Mouse (Mus musculus): Measurements from ENCODE around the gene Piezo1. TPM values are rescaled to one million over a fixed set of nuclear protein-coding genes. Genes with fewer than 3 reads are reported as not detected.

The Piezo1 gene
- polyA plus RNA-seq, 1 experiment from 2014 or later, result 12.4 TPM

- Histone ChIP-seq H3K4me1 (replicated peaks) (peaks cover 18% of the 10 kb centered on the region), H3K4me2 (no peak overlapping the region), H3K27me3 (peaks cover 38% of the 10 kb centered on the region), H3K9ac (no peak overlapping the region), H3K27ac (replicated peaks) (no peak overlapping the region), H3K9me3 (replicated peaks) (no peaks in the 10 kb centered on the region), H3K4me3 (replicated peaks) (no peak overlapping the region), H3K36me3 (replicated peaks) (no peaks in the 10 kb centered on the region)
- no peak for ATAC-seq (ENCODE audit: insufficient read depth)
- WGBS (ENCODE audit: insufficient replicate concordance), result 80% methylated on average over 10 of the region's 10 CpGs
Measured at GRCm38 (mm10) chr8:122452154-122452553, 99.0 kb downstream of the Piezo1 start.

- no peaks in the 10 kb centered on the region for H3K36me3 ChIP-seq (replicated peaks)
- H3K4me3 ChIP-seq (replicated peaks), result no peak overlapping the region
- peaks cover 18% of the 10 kb centered on the region for H3K4me1 ChIP-seq (replicated peaks)
- H3K27ac ChIP-seq (replicated peaks), result no peak overlapping the region
- H3K9ac ChIP-seq, result no peak overlapping the region
- peaks cover 31% of the 10 kb centered on the region for H3K27me3 ChIP-seq
- no peak for ATAC-seq (ENCODE audit: insufficient read depth)
- no peak overlapping the region for H3K4me2 ChIP-seq
- no peaks in the 10 kb centered on the region for H3K9me3 ChIP-seq (replicated peaks)
- WGBS (ENCODE audit: insufficient replicate concordance), result 54% methylated on average over 7 of the region's 7 CpGs
Measured at GRCm38 (mm10) chr8:122451161-122451703, 99.9 kb downstream of the Piezo1 start.

- H3K36me3 ChIP-seq (replicated peaks), result no peaks in the 10 kb centered on the region
- no peak for ATAC-seq (ENCODE audit: insufficient read depth)
- H3K9ac ChIP-seq, result no peak overlapping the region
- no peak overlapping the region for H3K27ac ChIP-seq (replicated peaks)
- H3K4me1 ChIP-seq (replicated peaks), result peaks cover 34% of the 10 kb centered on the region
- WGBS (ENCODE audit: insufficient replicate concordance), result 47% methylated on average over 3 of the region's 3 CpGs
- H3K9me3 ChIP-seq (replicated peaks), result no peaks in the 10 kb centered on the region
- H3K4me3 ChIP-seq (replicated peaks), result no peak overlapping the region
- H3K4me2 ChIP-seq, result no peak overlapping the region
- peaks cover 13% of the 10 kb centered on the region; the same call in 1 of the 2 replicates for H3K27me3 ChIP-seq
Measured at GRCm38 (mm10) chr8:122445203-122445602, 105.9 kb downstream of the Piezo1 start.

GRCm38 (mm10) chr8:122444058-122444748 lies 106.9 kb downstream of the Piezo1 start:
- Histone ChIP-seq H3K27me3 (peaks cover 7% of the 10 kb centered on the region; the same call in 1 of the 2 replicates), H3K9me3 (replicated peaks) (no peaks in the 10 kb centered on the region), H3K4me2 (peak overlapping the region; percentile 96), H3K4me3 (replicated peaks) (peak overlapping the region; percentile 68), H3K36me3 (replicated peaks) (peaks cover 4% of the 10 kb centered on the region), H3K9ac (peak overlapping the region; percentile 73), H3K4me1 (replicated peaks) (peaks cover 37% of the 10 kb centered on the region), H3K27ac (replicated peaks) (peak overlapping the region; percentile 86)
- ATAC-seq (ENCODE audit: insufficient read depth), result peak; percentile 22; the same call in 1 of the 2 replicates
- WGBS (ENCODE audit: insufficient replicate concordance), result 10% methylated on average over 19 of the region's 19 CpGs

GRCm38 (mm10) chr8:122443262-122444006 lies 107.7 kb downstream of the Piezo1 start, which contains the start of gene Mvd:
Gene Mvd, minus strand, starts transcription at chr8:122443422.
- WGBS (ENCODE audit: insufficient replicate concordance), result under 1% methylated on average over 47 of the region's 47 CpGs
- Histone ChIP-seq H3K9ac (peak within 1 kb of the TSS; percentile 73), H3K9me3 (replicated peaks) (no peaks in the 10 kb centered on the region), H3K4me1 (replicated peaks) (peaks cover 41% of the 10 kb centered on the region), H3K27me3 (peaks cover 7% of the 10 kb centered on the region; the same call in 1 of the 2 replicates), H3K4me2 (peak within 1 kb of the TSS; percentile 96), H3K4me3 (replicated peaks) (peak within 1 kb of the TSS; percentile 68), H3K36me3 (replicated peaks) (peaks cover 6% of the 10 kb centered on the region), H3K27ac (replicated peaks) (peak within 1 kb of the TSS; percentile 86)
- peak; percentile 98 for ATAC-seq (ENCODE audit: insufficient read depth)

DNA sequence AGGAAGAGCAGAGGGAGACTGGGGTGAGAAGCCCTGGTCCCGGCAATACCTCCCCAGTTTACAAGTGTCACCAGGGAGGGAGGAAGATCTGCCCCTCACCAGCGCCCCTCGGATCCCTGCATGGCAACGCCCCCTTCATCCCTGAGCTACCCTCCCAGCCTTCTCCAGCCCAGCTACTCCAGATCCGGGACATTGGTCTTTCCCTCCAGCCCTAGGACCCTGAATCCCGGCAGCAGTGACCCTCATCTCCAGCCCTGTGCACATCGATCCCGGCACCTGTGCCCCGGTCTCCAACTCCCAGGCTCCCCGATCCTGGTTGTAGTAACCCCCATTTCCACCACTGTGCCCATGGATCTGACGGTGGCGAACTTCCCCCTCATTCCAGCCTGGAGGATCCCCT lies 108.3 kb downstream of the Piezo1 start:
- Histone ChIP-seq H3K27me3 (peaks cover 7% of the 10 kb centered on the region; the same call in 1 of the 2 replicates), H3K36me3 (replicated peaks) (peaks cover 11% of the 10 kb centered on the region), H3K9me3 (replicated peaks) (no peaks in the 10 kb centered on the region), H3K4me1 (replicated peaks) (peaks cover 48% of the 10 kb centered on the region), H3K9ac (peak overlapping the region; percentile 62), H3K4me3 (replicated peaks) (peak overlapping the region; percentile 68), H3K4me2 (peak overlapping the region; percentile 96), H3K27ac (replicated peaks) (peak overlapping the region; percentile 55)
- ATAC-seq (ENCODE audit: insufficient read depth), result no peak
- 2% methylated on average over 12 of the region's 12 CpGs for WGBS (ENCODE audit: insufficient replicate concordance)

- H3K27ac ChIP-seq (replicated peaks), result no peak overlapping the region
- ATAC-seq (ENCODE audit: insufficient read depth), result no peak
Measured at GRCm38 (mm10) chr8:122442356-122442755, 108.8 kb downstream of the Piezo1 start.

DNA sequence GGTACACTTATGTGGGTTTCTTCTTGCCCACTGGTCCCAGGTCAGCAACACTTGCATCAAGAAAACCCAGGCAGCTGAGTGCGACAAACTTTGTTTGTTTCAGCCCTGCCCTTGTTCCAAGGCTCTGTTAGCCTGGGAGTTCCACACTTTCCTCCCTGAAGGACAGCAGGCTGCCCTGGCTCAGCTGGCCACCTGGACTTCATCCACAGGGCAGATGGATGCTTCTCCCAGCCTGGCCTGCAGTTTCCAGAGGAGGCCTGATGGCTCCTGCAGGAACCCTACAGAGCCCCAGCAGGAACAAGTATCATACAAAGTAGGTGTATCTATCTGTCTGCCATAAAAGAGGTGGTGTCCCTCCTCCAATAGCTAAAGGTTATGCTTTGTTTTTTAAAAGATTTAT lies 109.8 kb downstream of the Piezo1 start:
- Histone ChIP-seq H3K27ac (replicated peaks) (no peak overlapping the region), H3K4me2 (no peak overlapping the region), H3K4me3 (replicated peaks) (no peak overlapping the region), H3K9ac (no peak overlapping the region), H3K27me3 (no peaks in the 10 kb centered on the region; the same call in 1 of the 2 replicates), H3K36me3 (replicated peaks) (peaks cover 25% of the 10 kb centered on the region), H3K9me3 (replicated peaks) (no peaks in the 10 kb centered on the region), H3K4me1 (replicated peaks) (peaks cover 60% of the 10 kb centered on the region)
- ATAC-seq (ENCODE audit: insufficient read depth), result no peak
- WGBS (ENCODE audit: insufficient replicate concordance), result 93% methylated on average over 1 of the region's 1 CpGs

More at GRCm38 (mm10) chr8:122442356-122442755, 108.8 kb downstream of the Piezo1 start:
- no peaks in the 10 kb centered on the region for H3K9me3 ChIP-seq (replicated peaks)
- H3K4me3 ChIP-seq (replicated peaks), result peak overlapping the region; percentile 68
- WGBS (ENCODE audit: insufficient replicate concordance), result 48% methylated on average over 7 of the region's 7 CpGs
- peaks cover 15% of the 10 kb centered on the region for H3K36me3 ChIP-seq (replicated peaks)
- H3K9ac ChIP-seq, result peak overlapping the region; percentile 62; the same call in 1 of the 2 replicates
- H3K27me3 ChIP-seq, result peaks cover 3% of the 10 kb centered on the region; the same call in 1 of the 2 replicates
- peak overlapping the region; percentile 96 for H3K4me2 ChIP-seq
- H3K4me1 ChIP-seq (replicated peaks), result peaks cover 52% of the 10 kb centered on the region

- H3K4me1 ChIP-seq (replicated peaks), result peaks cover 43% of the 10 kb centered on the region
- ATAC-seq (ENCODE audit: insufficient read depth), result no peak
- no peaks in the 10 kb centered on the region for H3K27me3 ChIP-seq
- H3K9ac ChIP-seq, result no peak overlapping the region
- H3K4me3 ChIP-seq (replicated peaks), result no peak overlapping the region
- H3K36me3 ChIP-seq (replicated peaks), result peaks cover 43% of the 10 kb centered on the region
- WGBS (ENCODE audit: insufficient replicate concordance), result 85% methylated on average over 16 of the region's 16 CpGs
- no peak overlapping the region for H3K27ac ChIP-seq (replicated peaks)
- 0 out of 2 replicates have a peak, but pooled peaks cover 4% of the 10 kb centered on the region for H3K9me3 ChIP-seq (replicated peaks)
- no peak overlapping the region for H3K4me2 ChIP-seq
Measured at GRCm38 (mm10) chr8:122439336-122439735, 111.8 kb downstream of the Piezo1 start.

DNA sequence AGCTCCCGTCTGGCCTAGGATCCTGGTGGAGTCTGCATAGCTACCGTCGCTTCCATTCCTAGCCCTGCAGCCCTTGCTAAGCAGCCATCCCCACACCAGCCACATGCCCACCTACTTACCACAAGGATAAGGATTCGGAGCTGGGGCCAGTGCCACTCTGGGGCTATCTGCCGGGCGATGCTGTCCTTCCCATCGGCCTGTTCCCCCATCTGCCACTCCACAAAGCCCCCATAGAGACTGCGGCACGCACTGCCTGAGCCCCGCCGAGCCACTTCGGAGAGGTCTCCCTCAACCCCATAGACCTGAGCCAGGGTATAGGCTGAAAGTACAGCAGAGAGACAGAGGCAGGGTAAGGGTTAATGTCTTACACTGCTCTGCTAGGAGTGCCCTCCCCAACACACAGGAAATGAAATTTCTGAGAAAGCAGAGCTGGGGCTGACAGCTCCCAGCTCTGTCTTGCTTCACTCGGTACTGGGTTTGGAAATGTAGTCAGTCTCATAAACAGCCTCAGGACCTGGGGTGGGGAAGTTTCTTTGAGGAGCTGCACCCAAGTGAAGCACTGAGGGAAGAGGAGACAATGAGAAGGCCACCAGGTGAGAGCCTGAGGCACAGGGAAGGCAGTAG lies 113.3 kb downstream of the Piezo1 start:
- 65% methylated on average over 13 of the region's 13 CpGs for WGBS (ENCODE audit: insufficient replicate concordance)
- Histone ChIP-seq H3K36me3 (replicated peaks) (peaks cover 50% of the 10 kb centered on the region), H3K9ac (no peak overlapping the region), H3K4me2 (peak overlapping the region; percentile 13), H3K9me3 (replicated peaks) (0 out of 2 replicates have a peak, but pooled peaks cover 4% of the 10 kb centered on the region), H3K4me1 (replicated peaks) (peaks cover 41% of the 10 kb centered on the region), H3K27me3 (0 out of 2 replicates have a peak, but pooled peaks cover under 1% of the 10 kb centered on the region), H3K4me3 (replicated peaks) (0 out of 2 replicates have a peak overlapping the region, but pooled peaks have one; percentile 2), H3K27ac (replicated peaks) (peak overlapping the region; percentile 24; the same call in 1 of the 2 replicates)
- no peak for ATAC-seq (ENCODE audit: insufficient read depth)

Measured in liver, embryonic 15.5 days (tissue).